Comparison of ENCODE assay signal across 1 mouse cellular context in the genomic region with DNA sequence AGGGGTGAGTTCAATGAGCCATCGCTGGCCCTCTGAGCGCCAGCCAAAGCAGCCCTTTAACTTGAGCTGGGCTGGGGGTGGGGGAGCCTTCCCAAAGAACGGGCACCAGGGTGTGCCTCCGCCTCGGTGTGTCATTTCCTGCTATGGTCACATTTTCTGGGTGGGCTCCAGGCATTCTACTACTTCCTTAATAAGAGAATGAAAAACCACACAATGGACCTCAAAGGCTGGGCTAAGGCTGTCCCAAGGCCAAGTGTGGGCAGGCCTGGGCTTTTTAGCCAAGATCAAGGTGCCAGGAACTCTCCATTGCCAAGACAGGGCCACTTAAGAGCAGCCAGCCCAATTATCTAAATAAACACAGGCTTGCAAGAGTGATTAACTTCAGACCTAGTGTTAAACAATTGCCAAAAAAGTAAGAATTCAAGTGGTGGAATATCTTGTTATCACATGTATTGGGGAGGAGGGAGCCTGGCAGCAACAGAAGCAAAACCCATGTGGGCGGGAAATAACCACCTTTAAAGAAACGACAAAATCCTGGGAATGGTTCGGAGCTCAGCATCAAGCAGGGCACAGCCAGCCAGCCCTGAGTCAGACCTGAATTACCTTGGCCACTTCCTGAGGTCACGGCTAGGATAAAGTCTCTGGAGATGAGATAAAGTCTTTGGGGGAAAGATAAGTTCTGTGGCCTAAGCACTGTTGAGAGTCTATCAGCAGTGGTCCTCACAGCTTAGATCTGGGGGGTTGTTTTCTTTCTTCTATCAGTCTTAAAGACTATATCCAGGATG.
TF ChIP-seq lines count a peak whose summit lies in the region.

No protein-coding gene starts in this region.

TF ChIP-seq in MEL, 35 proteins besides CTCF, POLR2A, EP300 and RAD21 (continued from another document):
- TF ChIP-seq ZNF384 (IDR thresholded peaks at IDR 0.05; ENCODE audit: low read depth, low read length): no peak
- no peak for TF ChIP-seq NRF1 (IDR thresholded peaks at IDR 0.05; ENCODE audit: insufficient read depth, low read depth, low read length, poor library complexity, severe bottlenecking)
- TF ChIP-seq USF1 (IDR thresholded peaks at IDR 0.05; ENCODE audit: low read depth, low read length): no peak
- no peak for TF ChIP-seq CHD1 (IDR thresholded peaks at IDR 0.05; ENCODE audit: low read depth, low read length)
- no peak for TF ChIP-seq UBTF (IDR thresholded peaks at IDR 0.05; ENCODE audit: borderline replicate concordance, insufficient read depth, low read depth, low read length)
- no peak for TF ChIP-seq POLR2AphosphoS5 (IDR thresholded peaks at IDR 0.05; ENCODE audit: borderline replicate concordance, low read depth, low read length)
- TF ChIP-seq MXI1 (IDR thresholded peaks at IDR 0.05; ENCODE audit: low read depth, low read length): no peak
- 0 out of 2 replicates have a peak, but pooled peaks have one; percentile 7 for TF ChIP-seq TCF12 (IDR thresholded peaks at IDR 0.05; ENCODE audit: low read depth, low read length)
- TF ChIP-seq SIN3A (IDR thresholded peaks at IDR 0.05; ENCODE audit: low read length): peak; percentile 52; the same call in 1 of the 2 replicates
- no peak for TF ChIP-seq HCFC1 (IDR thresholded peaks at IDR 0.05; ENCODE audit: low read depth, low read length)
- TF ChIP-seq MAX (IDR thresholded peaks at IDR 0.05; ENCODE audit: low read length): peak; percentile 25; the same call in 1 of the 2 replicates
- TF ChIP-seq MAZ (IDR thresholded peaks at IDR 0.05; ENCODE audit: low read depth, low read length): no peak
- 0 out of 2 replicates have a peak, but pooled peaks have one; percentile 26 for TF ChIP-seq GATA1 (IDR thresholded peaks at IDR 0.05; ENCODE audit: low read depth, low read length)
TF ChIP-seq in MEL: peak in this region for 5.
